Mouse (Mus musculus) E14TG2a.4 (cell line): ENCODE data around the gene Ccdc120.
A peak's percentile ranks its signal among the peaks of the same experiment; 100 is the strongest.
"Not testable (repeated sequence)": the region's sequence is repeated elsewhere in the genome, so short reads cannot be mapped to it uniquely, and the experiment has no call there.

Experiments
- H3K27me3 ChIP-seq: 2 replicates; pipeline ENCODE4 v1.6.1; 2014; ENCODE audit warnings: low read length, control low read depth; ENCODE audit not compliant: insufficient read depth
- H3K36me3 ChIP-seq: 2 replicates; pipeline ENCODE4 v1.6.1; 2014; ENCODE audit warnings: low read length, control low read depth; ENCODE audit not compliant: insufficient read depth
- H3K4me1 ChIP-seq: replicated peaks from 2 replicates; pipeline ENCODE4 v1.6.1; 2014; ENCODE audit warnings: low read depth, low read length, control low read depth
- H3K4me3 ChIP-seq: replicated peaks from 2 replicates; pipeline ENCODE4 v1.5.1; 2014; ENCODE audit warnings: mild to moderate bottlenecking, low read length
- H3K9me3 ChIP-seq: 2 replicates; pipeline ENCODE4 v1.6.1; 2014; ENCODE audit warnings: low read length, control low read depth
- CTCF ChIP-seq: conservative IDR thresholded peaks from 2 replicates; pipeline ENCODE4 v1.5.1; 2014; ENCODE audit warnings: low read length
- NANOG ChIP-seq: IDR thresholded peaks from 2 replicates; pipeline ENCODE4 v1.6.1; 2014; ENCODE audit warnings: borderline replicate concordance, low read length, mixed read lengths
- POU5F1 ChIP-seq: IDR thresholded peaks from 2 replicates; pipeline ENCODE4 v1.6.1; 2014; ENCODE audit warnings: low read length, borderline replicate concordance

Gene Ccdc120

DNA sequence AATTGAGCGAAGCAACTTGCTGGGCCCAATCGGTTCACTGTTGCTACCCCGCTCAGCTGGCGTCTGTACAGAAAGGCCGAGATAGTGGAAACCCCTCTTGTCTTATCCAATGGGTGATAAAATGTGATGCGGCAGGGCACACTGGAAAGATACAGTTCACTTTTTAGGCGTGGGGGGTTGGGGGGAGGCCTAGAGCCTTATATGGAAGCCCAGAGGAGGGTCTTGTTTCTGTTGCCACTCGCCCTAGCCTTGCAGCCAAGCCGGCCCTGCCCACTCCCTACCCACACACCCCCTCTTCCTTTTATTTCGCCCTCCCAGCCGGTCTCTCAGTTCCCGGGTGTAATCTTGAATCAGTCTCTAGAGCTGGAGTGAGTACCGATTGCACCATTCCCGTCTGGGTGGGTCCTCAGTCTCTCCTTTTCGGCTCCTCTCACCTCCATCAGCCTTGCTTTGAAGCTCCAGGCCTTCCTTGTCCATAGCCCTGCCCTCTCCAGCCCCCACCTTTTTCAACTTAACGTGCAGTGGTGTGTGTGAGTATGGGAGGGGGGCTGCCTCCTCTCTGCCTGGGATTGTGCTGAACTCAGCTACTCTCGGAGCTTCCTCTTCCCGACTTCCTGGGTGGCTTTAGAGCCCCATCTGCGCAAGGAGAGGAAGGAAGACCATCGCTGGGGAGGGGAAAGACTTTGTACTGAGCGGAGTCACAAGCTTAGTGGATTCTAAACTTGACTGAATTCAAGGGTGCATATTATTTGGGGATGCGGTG lies 13.1 kb upstream of the Ccdc120 start:
- Histone ChIP-seq H3K9me3 (no peaks in the 10 kb centered on the region), H3K4me1 (peaks cover 30% of the 10 kb centered on the region), H3K4me3 (peak overlapping the region; percentile 91), H3K27me3 (no peaks in the 10 kb centered on the region), H3K36me3 (peaks cover 29% of the 10 kb centered on the region)
- no peak for TF ChIP-seq POU5F1
- TF ChIP-seq CTCF = no peak
- TF ChIP-seq NANOG = no peak

DNA sequence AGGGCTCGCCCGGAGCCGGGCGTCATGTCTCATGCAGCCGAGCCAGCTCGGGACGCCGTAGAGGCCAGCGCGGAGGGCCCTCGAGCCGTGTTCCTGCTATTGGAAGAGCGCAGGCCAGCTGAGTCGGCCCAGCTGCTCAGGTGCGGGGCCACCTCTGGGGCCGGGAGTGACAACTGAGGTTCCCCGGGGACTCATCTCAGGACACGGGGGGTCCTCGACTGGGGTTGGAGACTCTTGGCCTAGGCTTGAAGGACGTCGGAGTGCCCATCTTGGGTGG lies 12.2 kb upstream of the Ccdc120 start:
- Histone ChIP-seq H3K27me3 (no peaks in the 10 kb centered on the region), H3K36me3 (peaks cover 20% of the 10 kb centered on the region), H3K4me1 (peaks cover 21% of the 10 kb centered on the region), H3K9me3 (no peaks in the 10 kb centered on the region), H3K4me3 (peak overlapping the region; percentile 91)
- TF ChIP-seq NANOG (no peak), POU5F1 (no peak), CTCF (no peak)

DNA sequence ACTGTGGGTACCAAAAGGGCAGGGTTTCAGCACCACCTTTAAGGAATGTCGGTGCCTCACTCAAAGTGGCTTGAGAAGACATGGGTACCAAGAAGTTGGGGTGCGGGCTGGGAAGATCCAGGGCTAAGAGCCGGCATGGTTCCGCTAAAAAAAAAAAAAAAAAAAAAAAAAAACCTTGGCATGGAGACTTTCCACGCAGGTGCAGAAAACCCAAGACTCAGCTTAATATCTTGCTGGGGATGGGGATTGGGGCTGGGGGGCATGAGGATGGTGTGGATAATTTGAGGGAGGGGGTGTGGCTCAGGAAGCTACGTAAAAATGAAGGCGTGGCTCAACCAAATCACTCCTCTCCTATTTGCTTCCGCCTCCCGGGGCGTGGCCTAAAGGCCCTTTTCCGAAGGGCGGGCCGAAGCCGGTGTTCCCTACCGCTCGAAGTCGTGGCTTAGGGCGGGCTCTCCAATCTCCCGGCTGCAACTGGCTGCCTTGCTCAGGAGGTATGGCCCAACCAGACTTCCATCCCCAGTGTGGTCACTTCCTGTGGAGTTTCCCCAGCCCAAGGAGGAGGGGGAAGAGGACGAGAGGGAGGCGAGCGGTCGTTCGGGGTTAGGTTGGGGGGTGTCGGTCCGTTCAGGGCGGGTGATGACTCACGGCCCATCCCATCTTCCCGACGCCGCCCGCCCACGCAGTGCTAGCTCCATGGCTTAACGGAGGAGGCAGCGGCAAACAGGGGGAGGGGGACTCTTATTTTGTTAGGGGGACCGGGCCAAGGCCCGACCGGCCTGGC lies 11.6 kb upstream of the Ccdc120 start, which contains the start of gene Tfe3:
Tfe3 (plus strand) TSS at position 424 of the 784 bp plus-strand sequence.
- Histone ChIP-seq H3K36me3 (peaks cover 14% of the 10 kb centered on the region), H3K27me3 (no peaks in the 10 kb centered on the region), H3K4me3 (peak within 1 kb of the TSS; percentile 91), H3K4me1 (peaks cover 16% of the 10 kb centered on the region), H3K9me3 (no peaks in the 10 kb centered on the region)
- TF ChIP-seq CTCF (no peak), POU5F1 (no peak), NANOG (no peak)

DNA sequence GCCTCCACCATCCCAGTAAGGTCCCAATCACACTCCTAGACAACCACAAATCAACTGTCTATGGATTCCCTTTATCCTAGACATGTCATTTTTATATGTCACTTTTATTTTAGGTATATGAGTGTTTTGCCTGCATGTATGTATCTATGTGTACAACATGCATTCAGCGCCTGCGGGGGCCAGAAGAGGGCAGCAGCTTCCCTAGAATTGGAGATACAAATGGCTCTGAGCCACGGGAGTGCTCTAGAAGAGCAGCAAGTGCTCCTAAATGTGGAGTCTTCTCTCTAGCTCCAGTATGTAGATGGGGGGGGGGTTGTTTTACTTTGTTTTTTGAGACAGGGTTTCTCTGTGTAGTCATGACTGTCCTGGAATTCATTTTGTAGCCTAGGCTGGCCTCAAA lies 2.9 kb upstream of the Ccdc120 start:
- H3K4me1 ChIP-seq = peaks cover 22% of the 10 kb centered on the region
- not testable (repeated sequence) for H3K27me3 ChIP-seq, H3K36me3 ChIP-seq, H3K4me3 ChIP-seq, H3K9me3 ChIP-seq

DNA sequence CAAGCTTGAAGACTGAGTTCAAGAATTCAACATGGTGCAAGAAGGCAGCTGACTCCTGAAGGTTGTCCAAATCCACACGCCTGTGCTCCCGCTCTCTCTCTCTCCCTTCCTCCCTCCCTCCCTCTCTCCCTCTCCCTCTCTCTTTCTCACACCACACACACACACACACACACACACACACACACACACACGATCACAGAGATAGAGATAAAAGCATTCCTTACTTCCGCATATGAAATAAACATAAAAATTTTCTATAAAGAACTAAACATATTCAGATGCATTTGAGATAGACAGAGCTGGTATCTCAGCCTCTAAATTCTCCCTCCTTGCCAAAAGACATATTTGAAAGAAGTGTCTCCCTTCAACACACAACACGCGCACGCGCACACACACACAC lies 5.3 kb downstream of the Ccdc120 start:
- Histone ChIP-seq H3K9me3 (no peaks in the 10 kb centered on the region), H3K27me3 (no peaks in the 10 kb centered on the region), H3K4me1 (peaks cover 43% of the 10 kb centered on the region), H3K36me3 (peaks cover 7% of the 10 kb centered on the region), H3K4me3 (no peak overlapping the region)
- no peak for TF ChIP-seq NANOG

DNA sequence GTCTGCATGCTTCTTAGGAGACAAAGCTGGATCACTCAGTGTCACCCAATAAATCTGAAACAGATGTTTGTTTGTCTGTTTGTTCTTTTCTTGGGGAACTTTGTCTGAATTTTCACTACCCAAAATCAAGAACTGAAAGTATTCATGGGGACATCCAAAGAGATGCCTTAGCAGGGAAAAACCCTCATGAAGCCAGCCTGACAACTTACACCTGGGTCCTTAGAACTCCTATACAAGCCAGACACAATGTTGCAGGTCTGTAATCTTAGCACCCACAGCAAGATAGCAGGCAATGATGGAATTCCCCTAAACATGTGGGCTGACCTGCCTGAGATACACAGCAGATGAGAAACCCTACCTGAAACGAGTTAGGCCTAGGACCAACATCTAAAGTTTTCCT lies 5.8 kb downstream of the Ccdc120 start:
- H3K27me3 ChIP-seq = no peaks in the 10 kb centered on the region
- TF ChIP-seq CTCF (no peak), POU5F1 (no peak), NANOG (no peak)
- peaks cover 45% of the 10 kb centered on the region for H3K4me1 ChIP-seq
- peaks cover 7% of the 10 kb centered on the region for H3K36me3 ChIP-seq
- no peak overlapping the region for H3K4me3 ChIP-seq
- H3K9me3 ChIP-seq = no peaks in the 10 kb centered on the region

DNA sequence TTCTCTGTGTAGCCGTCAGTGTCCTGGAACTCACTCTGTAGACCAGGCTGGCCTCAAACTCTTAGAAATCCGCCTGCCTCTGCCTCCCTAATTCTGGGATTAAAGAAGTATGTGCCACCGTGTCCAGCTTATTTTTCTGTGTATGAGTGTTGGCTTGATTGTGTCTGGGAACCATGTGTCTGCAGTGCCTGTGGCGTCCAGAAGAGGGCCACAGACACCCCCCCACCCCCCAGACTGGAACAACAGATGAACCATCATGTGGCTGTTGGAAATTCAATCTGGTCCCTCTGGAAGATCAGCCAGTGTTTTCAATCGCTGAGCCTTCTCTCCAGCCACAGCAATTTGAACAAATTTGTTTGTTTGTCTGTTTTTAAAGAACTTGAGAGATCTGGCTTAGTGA lies 7.2 kb downstream of the Ccdc120 start:
- no peaks in the 10 kb centered on the region for H3K27me3 ChIP-seq
- no peak for TF ChIP-seq POU5F1
- TF ChIP-seq NANOG = no peak
- TF ChIP-seq CTCF = peak; percentile 44

DNA sequence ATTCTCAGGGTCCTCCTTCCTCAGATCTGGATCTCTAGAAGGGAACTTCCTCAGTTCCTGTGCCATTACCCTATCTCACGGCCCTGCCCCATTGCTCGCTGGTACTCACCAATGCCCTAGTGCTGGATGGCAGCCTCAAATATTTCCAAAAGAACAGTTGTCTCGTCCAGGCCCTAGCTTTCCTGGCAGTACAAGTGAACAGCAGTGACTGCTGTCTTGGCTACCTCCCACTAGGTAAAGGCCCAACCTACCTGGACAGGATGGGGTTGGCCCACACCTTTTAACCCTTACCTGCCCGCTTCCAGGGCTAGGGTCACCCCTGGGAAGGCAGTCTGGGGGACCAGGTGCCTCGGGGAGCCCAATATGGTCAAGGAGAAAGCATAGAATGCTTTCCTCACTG lies 9.6 kb downstream of the Ccdc120 start:
- no peak for TF ChIP-seq CTCF
- no peak for TF ChIP-seq NANOG
- no peak for TF ChIP-seq POU5F1
- H3K4me3 ChIP-seq = 0 out of 2 replicates have a peak overlapping the region, but pooled peaks have one; percentile 23
- H3K36me3 ChIP-seq = peaks cover 13% of the 10 kb centered on the region; the same call in 1 of the 2 replicates
- no peaks in the 10 kb centered on the region for H3K9me3 ChIP-seq
- no peaks in the 10 kb centered on the region for H3K27me3 ChIP-seq
- H3K4me1 ChIP-seq = peaks cover 68% of the 10 kb centered on the region

More for the DNA sequence above, 7.2 kb downstream of the Ccdc120 start:
- peaks cover 6% of the 10 kb centered on the region for H3K36me3 ChIP-seq
- no peak overlapping the region for H3K4me3 ChIP-seq
- peaks cover 50% of the 10 kb centered on the region for H3K4me1 ChIP-seq
- H3K9me3 ChIP-seq = no peaks in the 10 kb centered on the region

DNA sequence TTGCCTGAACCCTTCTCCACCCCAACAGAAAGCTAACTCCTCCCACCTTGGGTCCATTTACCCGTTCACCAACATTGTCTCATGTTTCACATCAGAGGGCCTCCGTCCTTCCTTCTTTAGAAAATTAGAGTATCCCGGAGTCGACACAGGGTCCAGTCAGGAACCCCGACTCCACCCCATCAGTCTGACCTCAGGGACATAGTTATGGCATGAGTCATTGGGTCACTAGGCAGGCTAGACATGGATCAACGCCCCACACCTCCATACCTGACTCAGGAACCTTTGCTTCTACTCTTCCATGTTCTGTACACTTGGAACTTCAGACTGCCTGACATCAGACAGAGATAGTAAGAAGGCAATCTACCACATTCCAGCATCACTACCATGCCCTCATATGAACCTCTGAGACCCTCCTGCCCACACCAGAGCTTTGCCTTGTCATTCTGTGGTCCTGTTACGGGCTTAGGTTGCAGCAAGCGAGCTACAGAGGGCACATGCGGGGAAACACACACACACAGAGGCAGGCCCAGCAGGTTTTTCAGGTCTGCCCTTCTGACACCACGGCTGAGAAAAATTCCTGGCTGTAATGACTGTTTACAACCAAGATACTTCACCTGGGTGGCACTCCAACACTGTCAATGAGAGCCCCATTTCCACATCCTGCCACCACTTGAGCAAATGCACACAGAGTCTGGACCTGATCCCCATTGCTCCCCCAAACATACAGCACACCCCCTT lies 10.5 kb downstream of the Ccdc120 start:
- H3K4me3 ChIP-seq = 0 out of 2 replicates have a peak overlapping the region, but pooled peaks have one; percentile 23
- H3K9me3 ChIP-seq = no peaks in the 10 kb centered on the region
- no peak for TF ChIP-seq NANOG
- no peak for TF ChIP-seq CTCF
- TF ChIP-seq POU5F1 = no peak
- H3K4me1 ChIP-seq = peaks cover 72% of the 10 kb centered on the region
- no peaks in the 10 kb centered on the region for H3K27me3 ChIP-seq
- peaks cover 19% of the 10 kb centered on the region for H3K36me3 ChIP-seq
